Mouse (Mus musculus) kidney, postnatal 25 days (tissue): ENCODE measurements around the gene Pigw.
"Not testable (repeated sequence)": the region's sequence is repeated elsewhere in the genome, so short reads cannot be mapped to it uniquely, and the experiment has no call there.

ENCODE experiments used
- DNase-seq, 2 experiments: peaks; one replicate each; pipeline ENCODE4 v3.0.0; 2021; ENCODE audit warnings: mixed read lengths in 2 of 2

Pigw gene

GRCm38 (mm10) chr11:84879007-84879771, 896 bp downstream of the Pigw start:
- no peak for DNase-seq

- DNase-seq, result not testable (repeated sequence)
Observed at GRCm38 (mm10) chr11:84876020-84876419, 4.1 kb downstream of the Pigw start.

- no peak for DNase-seq
Observed at GRCm38 (mm10) chr11:84873042-84873833, 6.8 kb downstream of the Pigw start.

- DNase-seq, result no peak
Observed at GRCm38 (mm10) chr11:84871548-84872069, 8.5 kb downstream of the Pigw start.

GRCm38 (mm10) chr11:84871046-84871445, 9.0 kb downstream of the Pigw start:
- DNase-seq, result peak in 1 of 2 experiments; percentile 54

GRCm38 (mm10) chr11:84870337-84871043, 9.6 kb downstream of the Pigw start, which contains the start of gene Ggnbp2:
Gene Ggnbp2 (minus strand): TSS chr11:84870817.
- peak; percentile 93 to 97 for DNase-seq

- peak; percentile 93 to 98 for DNase-seq
Observed at GRCm38 (mm10) chr11:84869537-84870232, 10.4 kb downstream of the Pigw start.

- no peak for DNase-seq
Observed at GRCm38 (mm10) chr11:84868786-84869259, 11.3 kb downstream of the Pigw start.

GRCm38 (mm10) chr11:84867586-84867985, 12.5 kb downstream of the Pigw start:
- no peak for DNase-seq

GRCm38 (mm10) chr11:84865268-84865667, 14.8 kb downstream of the Pigw start:
- DNase-seq, result peak; percentile 45 to 54

GRCm38 (mm10) chr11:84855285-84855684, 24.8 kb downstream of the Pigw start:
- no peak for DNase-seq

GRCm38 (mm10) chr11:84847475-84848090, 32.5 kb downstream of the Pigw start:
- DNase-seq, result no peak

GRCm38 (mm10) chr11:84846741-84847474, 33.2 kb downstream of the Pigw start:
- no peak for DNase-seq

GRCm38 (mm10) chr11:84839330-84839729, 40.8 kb downstream of the Pigw start:
- no peak for DNase-seq

- DNase-seq, result not testable (repeated sequence)
Observed at GRCm38 (mm10) chr11:84829495-84829894, 50.6 kb downstream of the Pigw start.

- peak; percentile 95 to 98 for DNase-seq
Observed at GRCm38 (mm10) chr11:84828516-84829399, 51.3 kb downstream of the Pigw start, which contains the start of gene Dhrs11. Gene Dhrs11 (minus strand): TSS chr11:84828994.

- DNase-seq, result peak in 1 of 2 experiments; percentile 46
Observed at GRCm38 (mm10) chr11:84827901-84828503, 52.1 kb downstream of the Pigw start.

GRCm38 (mm10) chr11:84827492-84827891, 52.6 kb downstream of the Pigw start:
- DNase-seq, result peak in 1 of 2 experiments; percentile 52
